Comparison of ENCODE assay signal across 21 mouse cellular contexts in genomic region chr1:184679416-184679965, GRCm38 (mm10). TPM values are rescaled to one million over a fixed set of nuclear protein-coding genes. Genes with fewer than 3 reads are reported as not detected.
DNase-seq lines count a peak whose midpoint lies in the region; ATAC-seq and TF ChIP-seq lines count a peak whose summit lies in the region.
"Had no signal": no experiment of that assay in that cellular context is flagged by ENCODE, and none has a peak within 500 bp of the region (broad histone marks: within the 10 kb centered on the region; RNA-seq: fewer than 3 reads in every experiment).

No protein-coding gene starts in this region.

- H3K27me3 ChIP-seq in forebrain, embryonic 14.5 days (replicated peaks; ENCODE audit: control insufficient read depth, insufficient read depth, low read length) = no peaks in the 10 kb centered on the region
- no peaks in the 10 kb centered on the region for H3K27me3 ChIP-seq in forebrain, embryonic 10.5 days (ENCODE audit: poor library complexity, severe bottlenecking)
- no peaks in the 10 kb centered on the region for H3K27me3 ChIP-seq in midbrain, embryonic 13.5 days
- H3K27me3 ChIP-seq in midbrain, embryonic 11.5 days (ENCODE audit: control insufficient read depth, insufficient read depth, low read length) = no peaks in the 10 kb centered on the region
- no peaks in the 10 kb centered on the region for H3K27me3 ChIP-seq in hindbrain, postnatal 0 days (ENCODE audit: insufficient read depth, low read length)
- H3K27me3 ChIP-seq: hindbrain, embryonic 15.5 days had no signal

- ATAC-seq in cerebellum, adult (ENCODE audit: insufficient number of reproducible peaks, low FRiP score, low TSS enrichment) = no peak
- ATAC-seq in forebrain, embryonic 14.5 days = no peak; the same call in 1 of the 2 replicates
- ATAC-seq in midbrain, embryonic 13.5 days = 0 out of 2 replicates have a peak, but pooled peaks have one; percentile 24
- no peak for ATAC-seq in midbrain, embryonic 11.5 days (ENCODE audit: low FRiP score)
- ATAC-seq in hindbrain, postnatal 0 days = no peak
- ATAC-seq: CD4-positive, CD25-positive, alpha-beta regulatory T cell, adult 4 months; inflammation-experienced regulatory T-cells, adult 6 months; intestine, postnatal 0 days had no signal

- no peaks in the 10 kb centered on the region for H3K4me1 ChIP-seq in forebrain, embryonic 14.5 days (ENCODE audit: control insufficient read depth, insufficient read depth, low read length)
- H3K4me1 ChIP-seq in forebrain, embryonic 10.5 days = no peaks in the 10 kb centered on the region
- no peaks in the 10 kb centered on the region for H3K4me1 ChIP-seq in midbrain, embryonic 13.5 days (replicated peaks)
- H3K4me1 ChIP-seq in midbrain, embryonic 11.5 days (ENCODE audit: control insufficient read depth, insufficient read depth, low read length) = no peaks in the 10 kb centered on the region
- no peaks in the 10 kb centered on the region for H3K4me1 ChIP-seq in hindbrain, postnatal 0 days (ENCODE audit: insufficient read depth, low read length)

- TF ChIP-seq CTCF in hindbrain, postnatal 0 days (IDR thresholded peaks at IDR 0.05; ENCODE audit: low read depth) = no peak

- 53% methylated on average over 8 of the region's 8 CpGs for WGBS in forebrain, embryonic 14.5 days
- WGBS in forebrain, embryonic 10.5 days = 80% methylated on average over 8 of the region's 8 CpGs
- 68% methylated on average over 8 of the region's 8 CpGs for WGBS in midbrain, embryonic 13.5 days
- WGBS in midbrain, embryonic 11.5 days = 83% methylated on average over 8 of the region's 8 CpGs
- 56% methylated on average over 8 of the region's 8 CpGs for WGBS in hindbrain, postnatal 0 days

- no peak overlapping the region for H3K4me3 ChIP-seq in forebrain, embryonic 14.5 days (ENCODE audit: low read depth, low read length)
- no peak overlapping the region for H3K4me3 ChIP-seq in forebrain, embryonic 10.5 days
- H3K4me3 ChIP-seq in midbrain, embryonic 13.5 days (replicated peaks) = no peak overlapping the region
- H3K4me3 ChIP-seq in midbrain, embryonic 11.5 days (ENCODE audit: low read depth, low read length) = no peak overlapping the region
- no peak overlapping the region for H3K4me3 ChIP-seq in hindbrain, postnatal 0 days (ENCODE audit: low read length)
- H3K4me3 ChIP-seq: embryonic facial prominence, embryonic 10.5 days; heart, embryonic 12.5 days; hindbrain, embryonic 15.5 days had no signal

- DNase-seq in cerebellum, postnatal 10 days = peak; percentile 7 to 10
- peak; percentile 62 for DNase-seq in forebrain, embryonic 14.5 days (ENCODE audit: low spot score)
- DNase-seq in forebrain, embryonic 10.5 days (ENCODE audit: extremely low spot score, low spot score) = no peak
- DNase-seq in midbrain, embryonic 11.5 days (ENCODE audit: low spot score, missing footprints) = no peak
- no peak for DNase-seq in hindbrain, postnatal 0 days (ENCODE audit: low spot score)
- DNase-seq: adrenal gland, adult 8-10 months; adrenal gland, postnatal 36 days; B cell, adult 2 months; cerebellum, adult 11-12 months; cerebellum, adult 9-10 months; gastrocnemius, postnatal 14 days; heart, postnatal 36 days had no signal

- H3K27ac ChIP-seq in forebrain, embryonic 14.5 days (ENCODE audit: low read depth, low read length) = no peak overlapping the region
- H3K27ac ChIP-seq in forebrain, embryonic 10.5 days = no peak overlapping the region
- no peak overlapping the region for H3K27ac ChIP-seq in midbrain, embryonic 13.5 days
- no peak overlapping the region for H3K27ac ChIP-seq in midbrain, embryonic 11.5 days (ENCODE audit: low read depth, low read length)
- H3K27ac ChIP-seq in hindbrain, postnatal 0 days = no peak overlapping the region
- H3K27ac ChIP-seq: embryonic facial prominence, embryonic 10.5 days; hindbrain, embryonic 15.5 days had no signal

- H3K9me3 ChIP-seq in forebrain, embryonic 14.5 days (replicated peaks; ENCODE audit: control insufficient read depth, low read length) = no peaks in the 10 kb centered on the region
- no peaks in the 10 kb centered on the region for H3K9me3 ChIP-seq in forebrain, embryonic 10.5 days
- H3K9me3 ChIP-seq in midbrain, embryonic 13.5 days = no peaks in the 10 kb centered on the region
- H3K9me3 ChIP-seq in midbrain, embryonic 11.5 days (ENCODE audit: control insufficient read depth, low read length) = no peaks in the 10 kb centered on the region
- no peaks in the 10 kb centered on the region for H3K9me3 ChIP-seq in hindbrain, postnatal 0 days (ENCODE audit: low read length)
- H3K9me3 ChIP-seq: embryonic facial prominence, embryonic 10.5 days; G1E; heart, embryonic 12.5 days; hindbrain, embryonic 15.5 days had no signal

- H3K9ac ChIP-seq in forebrain, embryonic 14.5 days (ENCODE audit: low read length) = no peak overlapping the region
- H3K9ac ChIP-seq in midbrain, embryonic 13.5 days (replicated peaks) = no peak overlapping the region
- no peak overlapping the region for H3K9ac ChIP-seq in midbrain, embryonic 11.5 days (ENCODE audit: low read length)
- no peak overlapping the region for H3K9ac ChIP-seq in hindbrain, postnatal 0 days (replicated peaks; ENCODE audit: low read length)
- H3K9ac ChIP-seq: heart, embryonic 12.5 days; hindbrain, embryonic 15.5 days had no signal

- no peak overlapping the region for H3K4me2 ChIP-seq in forebrain, embryonic 14.5 days (ENCODE audit: low read length)
- H3K4me2 ChIP-seq in midbrain, embryonic 13.5 days (replicated peaks) = no peak overlapping the region
- H3K4me2 ChIP-seq in midbrain, embryonic 11.5 days = no peak overlapping the region
- no peak overlapping the region for H3K4me2 ChIP-seq in hindbrain, postnatal 0 days (ENCODE audit: low read depth, low read length)
- H3K4me2 ChIP-seq: heart, embryonic 12.5 days; hindbrain, embryonic 15.5 days had no signal

- no peaks in the 10 kb centered on the region for H3K36me3 ChIP-seq in forebrain, embryonic 14.5 days (ENCODE audit: control insufficient read depth, insufficient read depth, low read length)
- no peaks in the 10 kb centered on the region for H3K36me3 ChIP-seq in forebrain, embryonic 10.5 days (replicated peaks)
- H3K36me3 ChIP-seq in midbrain, embryonic 13.5 days = no peaks in the 10 kb centered on the region
- H3K36me3 ChIP-seq in midbrain, embryonic 11.5 days (ENCODE audit: control insufficient read depth, insufficient read depth, low read length) = no peaks in the 10 kb centered on the region
- no peaks in the 10 kb centered on the region for H3K36me3 ChIP-seq in hindbrain, postnatal 0 days (ENCODE audit: insufficient read depth, low read length)
- H3K36me3 ChIP-seq: embryonic facial prominence, embryonic 10.5 days; G1E; heart, embryonic 12.5 days; hindbrain, embryonic 15.5 days had no signal

RNA-seq across cellular contexts. Expression of gene Hlx, which starts 52.9 kb away (rescaled TPM):
- 0.99 and 1.4 TPM in 2 replicates for polyA plus RNA-seq in forebrain, embryonic 14.5 days (2014; fragmentation: Nextera tagmentation; extraction: Ambion mirVana)
- 3.2 and 3.3 TPM in 2 replicates for polyA plus RNA-seq in forebrain, embryonic 10.5 days (2016; fragmentation: Nextera tagmentation; extraction: Ambion mirVana)
- 1.1 and 1.4 TPM in 2 replicates for polyA plus RNA-seq in midbrain, embryonic 13.5 days (2015; fragmentation: Nextera tagmentation; extraction: Ambion mirVana)
- polyA plus RNA-seq in midbrain, embryonic 11.5 days (2014; fragmentation: Nextera tagmentation; extraction: Ambion mirVana) = 2.2 and 2.7 TPM in 2 replicates
- total RNA-seq in hindbrain, postnatal 0 days (2014; rRNA removed) = 0.58 and 1.8 TPM in 2 replicates
- polyA plus RNA-seq in hindbrain, postnatal 0 days (2015; fragmentation: Nextera tagmentation; extraction: Ambion mirVana) = 2.3 and 2.8 TPM in 2 replicates
- polyA plus RNA-seq: CD4-positive, CD25-positive, alpha-beta regulatory T cell, adult 4 months; inflammation-experienced regulatory T-cells, adult 6 months had no signal

Comparison
In these comparisons a context has a peak if more than half of its experiments do, and no peak if none do; other contexts are left out.
1. DNase-seq: peak in cerebellum, postnatal 10 days (2 of 2) and forebrain, embryonic 14.5 days (single experiment); none in forebrain, embryonic 10.5 days (single experiment), midbrain, embryonic 11.5 days (single experiment) and hindbrain, postnatal 0 days (single experiment).